Mouse (Mus musculus): ENCODE measurements at regions not wholly inside any gene's neighbourhood (a gene's known extent, or its start where the extent isn't known, plus 50 kb on each side); places are given as distances from the start of the nearest gene placed in this dataset.

- no peak for TF ChIP-seq CTCF (IDR thresholded peaks at IDR 0.05; ENCODE audit: low read depth)
- no peak for TF ChIP-seq EP300 (optimal IDR thresholded peaks at IDR 0.05)
Measured at GRCm38 (mm10) chr10:56982526-56983190, 503.5 kb upstream of the Hsf2 start.
